Mouse (Mus musculus) CD8-positive naive resting alpha-beta T cell, adult 2 months (primary cell): ENCODE measurements around the gene Tfpi2.

Source experiments
- DNase-seq, 2 experiments: peaks; one replicate each; pipeline ENCODE4 v3.0.0; 2022; ENCODE audit warnings: low read depth in 2 of 2, low spot score in 2 of 2

Gene Tfpi2

DNA sequence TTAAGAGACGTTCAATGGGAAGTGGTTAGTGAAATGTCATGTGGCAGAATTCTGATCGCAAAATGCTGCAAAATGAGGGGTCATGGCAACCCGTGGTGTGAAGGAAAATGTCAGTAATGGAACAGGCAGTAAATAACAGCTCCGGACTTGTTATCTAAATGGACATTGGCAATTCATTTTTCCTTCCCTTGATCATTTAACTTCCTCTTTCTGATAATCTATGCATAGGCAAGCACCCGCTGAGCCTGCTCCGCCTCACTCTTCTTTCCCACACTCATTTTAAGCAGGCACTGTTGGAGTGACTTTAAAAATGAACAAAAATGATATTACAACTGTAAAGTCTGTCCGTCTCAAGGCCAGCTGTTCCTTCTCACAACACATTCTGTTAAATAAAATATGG lies 72.7 kb downstream of the Tfpi2 start:
- no peak for DNase-seq
